Mouse (Mus musculus) C2C12 (cell line): ENCODE results near the gene Olfr809. TPM values are rescaled to one million over a fixed set of nuclear protein-coding genes. Genes with fewer than 3 reads are reported as not detected.

Experiments
- H3K27me3 ChIP-seq: one replicate; pipeline ENCODE4 v1.6.1; 2011; ENCODE audit not compliant: control insufficient read depth, insufficient read depth, insufficient read length
- H3K36me3 ChIP-seq: one replicate; pipeline ENCODE4 v1.6.1; 2011; ENCODE audit not compliant: control insufficient read depth, insufficient read depth
- H3K4me3 ChIP-seq: one replicate; pipeline ENCODE4 v1.5.1; 2011; ENCODE audit warnings: mild to moderate bottlenecking, control low read depth; ENCODE audit not compliant: poor library complexity, insufficient read depth, severe bottlenecking
- H3K79me2 ChIP-seq: one replicate; pipeline ENCODE4 v1.6.1; 2011; ENCODE audit not compliant: control insufficient read depth, insufficient read depth
- H3K79me3 ChIP-seq: one replicate; pipeline ENCODE4 v1.6.1; 2011; ENCODE audit warnings: low read depth, control low read depth
- H3ac ChIP-seq: one replicate; pipeline ENCODE3; 2011; ENCODE audit warnings: low read depth; ENCODE audit not compliant: control insufficient read depth, insufficient read length
- CEBPB ChIP-seq: IDR thresholded peaks from one replicate; pipeline ENCODE4 v1.6.1; 2011; ENCODE audit warnings: low read depth, mild to moderate bottlenecking, control low read depth, moderate library complexity
- CTCF ChIP-seq: IDR thresholded peaks from one replicate; pipeline ENCODE4 v1.5.1; 2011; ENCODE audit not compliant: control insufficient read depth, insufficient read depth, insufficient read length
- FOSL1 ChIP-seq: IDR thresholded peaks from one replicate; pipeline ENCODE4 v1.8.0; 2011; ENCODE audit warnings: mild to moderate bottlenecking, low read length; ENCODE audit not compliant: poor library complexity, insufficient read depth, severe bottlenecking
- MAX ChIP-seq: IDR thresholded peaks from one replicate; pipeline ENCODE4 v1.6.1; 2011; ENCODE audit warnings: mild to moderate bottlenecking, control low read depth
- MYOD1 ChIP-seq: IDR thresholded peaks from one replicate; pipeline ENCODE4 v1.6.1; 2011; ENCODE audit warnings: low read depth; ENCODE audit not compliant: control insufficient read depth, insufficient read length
- MYOG ChIP-seq: IDR thresholded peaks from one replicate; pipeline ENCODE4 v1.6.1; 2011; ENCODE audit not compliant: control insufficient read depth, insufficient read length; ENCODE audit errors: extremely low read depth
- USF1 ChIP-seq: IDR thresholded peaks from one replicate; pipeline ENCODE4 v1.6.1; 2011; ENCODE audit warnings: low read depth, mild to moderate bottlenecking, control low read depth, moderate library complexity
- microRNA-seq: library from miRNA; unstranded; fragments of <30 nt; microRNA quantifications from one replicate; pipeline ENCODE4, GENCODE M21; 2019; ENCODE audit warnings: borderline microRNAs expressed
- polyA plus RNA-seq: library from polyadenylated mRNA; unstranded; fragments of >200 nt; fragmentation: generic; extraction: Trizol; gene quantifications from one replicate; pipeline ENCODE4 v1.2.1, GENCODE M21; 2012; ENCODE audit warnings: missing spikeins

Gene Olfr809
- polyA plus RNA-seq, 1 experiment, result not detected

DNA sequence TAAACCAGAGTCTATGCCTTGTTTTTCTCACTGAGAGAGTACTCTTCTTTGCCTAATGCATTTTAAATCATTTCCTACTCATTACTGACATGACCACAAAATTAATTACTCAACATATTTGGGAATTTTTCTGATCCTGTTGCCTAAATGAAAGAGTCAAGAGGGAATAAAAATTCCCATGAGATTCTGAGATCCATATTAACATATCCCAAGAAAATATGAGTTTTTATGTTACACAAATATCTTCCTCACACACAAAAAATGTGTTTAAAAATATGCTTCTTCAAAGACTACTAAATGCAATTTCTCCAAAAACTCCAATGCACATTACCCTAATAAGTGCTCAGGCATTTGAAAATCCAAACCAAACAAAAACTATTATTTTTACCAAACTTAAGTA is 20.4 kb downstream of the Olfr809 start, which contains the start of gene Olfr810:
TSS of gene Olfr810 (minus strand) at position 101 of the 400 bp plus-strand sequence.
- H3K4me3 ChIP-seq, result no peak within 1 kb of the TSS
- H3K79me2 ChIP-seq, result no peaks in the 10 kb centered on the region
- no peaks in the 10 kb centered on the region for H3K79me3 ChIP-seq
- H3ac ChIP-seq, result no peak within 1 kb of the TSS
- no peak for TF ChIP-seq MAX
- TF ChIP-seq MYOD1, result no peak
- TF ChIP-seq FOSL1, result no peak
- TF ChIP-seq MYOG, result no peak
- no peak for TF ChIP-seq CTCF
- TF ChIP-seq CEBPB, result no peak
- no peak for TF ChIP-seq USF1
- H3K27me3 ChIP-seq, result no peaks in the 10 kb centered on the region
- no peaks in the 10 kb centered on the region for H3K36me3 ChIP-seq

DNA sequence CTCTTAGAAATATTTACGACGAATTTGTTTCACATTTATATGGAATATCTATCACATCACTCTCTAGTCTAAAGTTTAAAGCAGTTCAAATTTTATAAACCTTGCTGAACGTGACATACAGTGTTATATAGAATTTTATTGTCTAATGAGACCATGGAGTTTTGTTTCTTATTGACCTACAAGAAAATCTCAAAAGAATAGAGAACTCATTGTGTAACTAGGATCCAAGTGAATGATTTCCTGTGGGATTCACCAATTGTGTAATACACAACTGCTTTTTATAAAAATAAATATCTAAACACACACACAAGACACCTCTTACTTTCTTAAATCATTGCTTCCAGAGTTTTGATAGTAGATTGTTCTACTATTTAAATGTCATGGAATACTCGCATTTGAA is 29.9 kb downstream of the Olfr809 start, which contains the start of gene Olfr811:
TSS of gene Olfr811 (minus strand) at position 101 of the 400 bp plus-strand sequence.
- Histone ChIP-seq H3K4me3 (no peak within 1 kb of the TSS), H3K36me3 (no peaks in the 10 kb centered on the region), H3ac (no peak within 1 kb of the TSS), H3K27me3 (no peaks in the 10 kb centered on the region), H3K79me3 (no peaks in the 10 kb centered on the region), H3K79me2 (no peaks in the 10 kb centered on the region)
- TF ChIP-seq USF1 (no peak), FOSL1 (no peak), MYOG (no peak), MYOD1 (no peak), CTCF (no peak), CEBPB (no peak)

Small RNA genes within 50 kb of the gene (microRNA-seq; reads per million reads assigned to microRNA genes)
- gene Gm24485, result not detected

Other genes with a start within 250 kb of the Olfr809 start
- not detected for gene Olfr792, start 235.5 kb upstream of the Olfr809 start, polyA plus RNA-seq
- gene Olfr794, start 207.0 kb upstream of the Olfr809 start, polyA plus RNA-seq, result not detected
- gene Olfr796, start 162.1 kb upstream of the Olfr809 start, polyA plus RNA-seq, result not detected
- not detected for gene Olfr798, start 146.7 kb upstream of the Olfr809 start, polyA plus RNA-seq
- gene Olfr799, start 137.2 kb upstream of the Olfr809 start, polyA plus RNA-seq, result not detected
- gene Olfr800, start 116.9 kb upstream of the Olfr809 start, polyA plus RNA-seq, result not detected
- not detected for gene Olfr801, start 100.8 kb upstream of the Olfr809 start, polyA plus RNA-seq
- not detected for gene Olfr802, start 86.5 kb upstream of the Olfr809 start, polyA plus RNA-seq
- gene Olfr803, start 80.4 kb upstream of the Olfr809 start, polyA plus RNA-seq, result not detected
- not detected for gene Olfr804, start 71.4 kb upstream of the Olfr809 start, polyA plus RNA-seq
- not detected for gene Olfr805, start 45.3 kb upstream of the Olfr809 start, polyA plus RNA-seq
- gene Olfr806, start 32.7 kb upstream of the Olfr809 start, polyA plus RNA-seq, result not detected
- gene Olfr807, start 16.8 kb upstream of the Olfr809 start, polyA plus RNA-seq, result not detected
- not detected for gene Olfr808, start 9.2 kb upstream of the Olfr809 start, polyA plus RNA-seq
- gene Olfr810, start 20.3 kb downstream of the Olfr809 start, polyA plus RNA-seq, result not detected
- gene Olfr811, start 29.8 kb downstream of the Olfr809 start, polyA plus RNA-seq, result not detected
- gene Olfr812, start 71.5 kb downstream of the Olfr809 start, polyA plus RNA-seq, result not detected
- not detected for gene Olfr813, start 80.7 kb downstream of the Olfr809 start, polyA plus RNA-seq
- not detected for gene Olfr814, start 105.2 kb downstream of the Olfr809 start, polyA plus RNA-seq
- not detected for gene Olfr815, start 131.2 kb downstream of the Olfr809 start, polyA plus RNA-seq
- gene Olfr816, start 141.0 kb downstream of the Olfr809 start, polyA plus RNA-seq, result not detected
- not detected for gene Olfr818, start 174.5 kb downstream of the Olfr809 start, polyA plus RNA-seq
- gene Olfr819, start 192.6 kb downstream of the Olfr809 start, polyA plus RNA-seq, result not detected
- not detected for gene Olfr247, start 201.5 kb downstream of the Olfr809 start, polyA plus RNA-seq
- not detected for gene Gm10310, start 210.4 kb downstream of the Olfr809 start, polyA plus RNA-seq
- gene Olfr820, start 238.0 kb downstream of the Olfr809 start, polyA plus RNA-seq, result not detected